Mouse (Mus musculus) ovary, postnatal 14 days (tissue): ENCODE data around the gene Asb6.
A peak's percentile ranks its signal among the peaks of the same experiment; 100 is the strongest.

Experiments
- DNase-seq: peaks from one replicate; pipeline ENCODE4 v3.0.0; 2022; ENCODE audit warnings: low spot score

Gene Asb6

GRCm38 (mm10) chr2:30834373-30835022, 4.4 kb upstream of the Asb6 start, which contains the start of gene Prrx2:
Gene Prrx2, plus strand, starts transcription at chr2:30834972.
- no peak for DNase-seq

GRCm38 (mm10) chr2:30833644-30834043, 3.5 kb upstream of the Asb6 start:
- DNase-seq, result no peak

GRCm38 (mm10) chr2:30829315-30829714, 818 bp downstream of the Asb6 start:
- DNase-seq, result no peak

- peak; percentile 98 for DNase-seq
Observed at GRCm38 (mm10) chr2:30827749-30828475, 2.2 kb downstream of the Asb6 start.

- DNase-seq, result no peak
Observed at GRCm38 (mm10) chr2:30826825-30827748, 3.0 kb downstream of the Asb6 start.

DNA sequence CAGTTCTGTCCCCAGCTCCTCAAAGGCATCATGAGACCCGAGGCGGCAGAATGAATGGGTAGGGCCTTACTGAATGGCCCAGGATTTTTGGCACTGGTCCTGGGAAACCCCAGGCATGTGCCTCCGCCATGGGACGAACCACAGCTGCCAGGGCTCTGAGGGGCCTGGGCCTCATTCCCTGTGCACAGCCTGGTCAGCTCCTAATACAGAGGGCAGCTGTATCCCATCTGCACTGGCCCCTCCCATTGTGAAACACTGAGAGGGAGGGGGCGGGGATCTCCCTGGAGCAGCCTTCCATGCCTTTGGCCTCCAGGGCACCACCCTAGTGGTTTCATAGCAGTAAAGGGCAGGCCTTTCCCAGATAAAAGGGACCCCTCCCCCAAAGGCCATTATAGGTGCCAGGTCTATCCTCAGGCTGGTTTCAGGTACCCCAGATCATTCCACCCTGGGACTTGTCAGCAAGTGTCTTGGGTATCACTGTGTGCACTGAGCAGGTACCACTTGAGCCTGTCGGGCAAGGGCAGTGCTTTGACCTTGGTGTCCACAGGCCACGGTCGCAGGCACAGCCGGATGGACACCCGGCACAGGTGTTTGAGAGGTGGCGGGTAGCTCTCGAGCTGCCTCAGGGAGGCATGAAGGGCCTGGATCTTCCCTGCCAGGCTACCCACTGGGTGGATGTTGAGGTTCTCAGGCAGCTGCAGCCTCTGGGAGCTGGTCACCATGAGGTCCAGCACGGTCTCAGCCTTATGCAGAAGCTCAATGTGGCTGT, 6.6 kb downstream of the Asb6 start:
- DNase-seq, result no peak

- DNase-seq, result no peak
Observed at GRCm38 (mm10) chr2:30822460-30822859, 7.7 kb downstream of the Asb6 start.

DNA sequence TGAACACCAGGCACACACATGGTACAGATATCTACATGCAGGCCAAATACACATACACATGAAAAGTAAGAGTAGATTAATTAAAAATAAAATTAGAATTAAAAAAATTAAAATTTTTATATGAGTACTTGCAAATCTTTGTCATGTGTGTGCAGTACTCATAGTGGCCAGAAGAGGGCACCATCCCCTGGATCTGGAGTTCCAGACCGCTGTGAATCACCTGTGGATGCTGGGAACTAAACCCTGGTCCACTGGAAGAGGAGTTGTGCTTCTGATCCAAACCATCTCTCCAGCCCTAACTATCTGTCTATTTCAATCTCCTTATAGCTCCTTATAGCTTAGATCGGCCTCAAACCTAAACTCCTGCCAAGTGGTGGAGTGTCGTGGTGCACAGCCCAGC, 9.1 kb downstream of the Asb6 start:
- no peak for DNase-seq

DNA sequence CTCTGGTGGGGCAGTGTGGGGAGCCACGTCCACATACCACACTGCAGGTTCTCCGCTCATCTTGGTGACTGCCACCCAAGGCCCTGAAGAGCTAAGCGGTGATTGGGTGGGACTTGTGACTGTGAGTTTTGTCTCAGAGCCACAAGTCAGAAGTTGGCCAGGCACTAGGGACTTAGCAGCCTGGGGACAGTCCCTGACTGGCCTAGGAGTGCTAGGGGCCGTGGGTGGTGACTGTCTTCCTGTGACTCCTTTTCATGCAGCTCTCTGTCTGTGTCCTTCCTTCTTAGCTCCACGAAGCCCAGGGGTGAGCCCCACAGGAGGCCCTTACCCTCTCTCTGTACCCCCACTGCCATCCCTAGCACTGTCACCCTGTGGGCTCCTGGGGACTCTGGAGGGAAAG, 10.3 kb downstream of the Asb6 start:
- no peak for DNase-seq

- DNase-seq, result no peak
Observed at GRCm38 (mm10) chr2:30816383-30816782, 13.8 kb downstream of the Asb6 start.

DNA sequence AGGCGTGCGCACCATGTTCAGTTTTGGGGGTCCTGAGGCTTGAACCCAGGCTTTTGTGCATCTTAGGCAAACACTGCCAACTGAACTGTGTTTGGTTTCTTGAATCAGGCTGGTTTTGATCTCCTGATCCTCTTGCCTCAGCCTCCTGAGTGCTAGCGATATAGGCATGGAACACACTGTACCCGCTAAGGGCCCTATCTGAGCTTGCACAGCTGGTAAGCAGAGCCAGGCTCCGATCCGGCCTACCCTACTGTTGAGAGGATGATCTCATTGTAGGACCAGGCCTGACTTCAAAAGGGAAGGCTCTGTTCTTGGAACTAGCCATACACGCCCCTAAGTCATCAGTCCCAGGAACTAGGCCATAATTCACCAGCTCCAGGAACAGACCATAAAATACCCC, 19.6 kb downstream of the Asb6 start:
- DNase-seq, result no peak

- DNase-seq, result no peak
Observed at GRCm38 (mm10) chr2:30809503-30809902, 20.6 kb downstream of the Asb6 start.

GRCm38 (mm10) chr2:30808296-30808655, 21.9 kb downstream of the Asb6 start:
- no peak for DNase-seq

DNA sequence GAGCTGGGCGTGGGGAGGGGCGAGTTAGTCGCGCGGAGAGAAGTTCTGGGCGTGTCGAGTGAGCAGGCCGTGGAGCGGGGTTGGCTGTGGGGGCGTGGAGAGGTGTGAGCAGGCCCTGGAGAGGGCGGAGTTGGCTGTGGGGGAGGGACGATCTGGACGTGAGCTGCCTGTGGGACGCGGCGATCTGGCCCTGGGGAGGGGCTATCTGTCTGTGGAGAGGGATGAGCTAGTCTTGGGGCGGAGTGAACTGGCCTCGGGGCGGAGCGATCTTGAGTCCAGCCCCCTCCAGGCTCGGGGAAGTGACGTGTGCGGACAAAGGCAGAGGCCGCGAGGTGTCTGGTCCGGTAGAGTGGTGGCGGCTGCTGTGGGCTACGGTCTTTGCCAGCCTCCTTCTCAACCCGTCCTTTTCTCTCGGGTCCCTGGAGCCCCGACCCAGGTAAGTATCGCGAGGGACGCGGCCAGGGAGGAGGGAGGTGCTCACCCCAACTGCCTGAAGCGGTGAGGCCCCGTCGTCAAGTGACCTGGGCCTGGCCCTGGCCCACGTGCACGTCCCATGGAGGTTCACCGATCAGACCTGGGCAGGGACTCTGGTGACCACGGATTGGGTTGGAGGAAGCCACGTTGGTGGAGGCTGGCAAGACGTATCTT, 22.4 kb downstream of the Asb6 start, which contains the start of gene Ntmt1:
TSS of gene Ntmt1 (plus strand) at position 179 of the 648 bp plus-strand sequence.
- DNase-seq, result peak; percentile 98

DNA sequence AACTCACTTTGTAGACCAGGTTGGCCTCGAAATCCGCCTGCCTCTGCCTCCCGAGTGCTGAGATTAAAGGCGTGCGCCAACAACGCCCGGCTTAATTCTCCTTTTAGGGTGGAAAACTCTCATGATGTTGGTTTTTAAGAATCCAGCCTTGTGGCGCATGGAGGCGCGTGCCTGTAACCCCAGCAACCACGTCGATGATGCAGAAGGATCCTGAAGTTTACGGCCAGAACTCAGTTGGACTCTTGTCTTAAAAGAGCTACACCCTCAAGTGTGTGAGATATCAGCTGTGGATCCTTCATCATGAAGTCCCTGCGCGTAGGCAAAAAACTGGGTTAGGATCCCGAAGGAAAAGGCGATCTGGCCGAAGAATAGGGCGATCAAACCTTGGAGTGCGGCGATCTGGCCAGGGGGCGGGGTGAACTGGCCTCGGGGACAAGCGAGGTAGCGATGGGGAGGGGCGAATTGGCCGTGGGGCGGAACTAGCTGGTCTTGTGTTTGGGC, 22.9 kb downstream of the Asb6 start:
- DNase-seq, result no peak

- no peak for DNase-seq
Observed at GRCm38 (mm10) chr2:30805983-30806382, 24.1 kb downstream of the Asb6 start.

GRCm38 (mm10) chr2:30803604-30804003, 26.5 kb downstream of the Asb6 start, which contains the start of gene 1700001O22Rik:
Gene 1700001O22Rik, minus strand, starts transcription at chr2:30803661.
- no peak for DNase-seq

DNA sequence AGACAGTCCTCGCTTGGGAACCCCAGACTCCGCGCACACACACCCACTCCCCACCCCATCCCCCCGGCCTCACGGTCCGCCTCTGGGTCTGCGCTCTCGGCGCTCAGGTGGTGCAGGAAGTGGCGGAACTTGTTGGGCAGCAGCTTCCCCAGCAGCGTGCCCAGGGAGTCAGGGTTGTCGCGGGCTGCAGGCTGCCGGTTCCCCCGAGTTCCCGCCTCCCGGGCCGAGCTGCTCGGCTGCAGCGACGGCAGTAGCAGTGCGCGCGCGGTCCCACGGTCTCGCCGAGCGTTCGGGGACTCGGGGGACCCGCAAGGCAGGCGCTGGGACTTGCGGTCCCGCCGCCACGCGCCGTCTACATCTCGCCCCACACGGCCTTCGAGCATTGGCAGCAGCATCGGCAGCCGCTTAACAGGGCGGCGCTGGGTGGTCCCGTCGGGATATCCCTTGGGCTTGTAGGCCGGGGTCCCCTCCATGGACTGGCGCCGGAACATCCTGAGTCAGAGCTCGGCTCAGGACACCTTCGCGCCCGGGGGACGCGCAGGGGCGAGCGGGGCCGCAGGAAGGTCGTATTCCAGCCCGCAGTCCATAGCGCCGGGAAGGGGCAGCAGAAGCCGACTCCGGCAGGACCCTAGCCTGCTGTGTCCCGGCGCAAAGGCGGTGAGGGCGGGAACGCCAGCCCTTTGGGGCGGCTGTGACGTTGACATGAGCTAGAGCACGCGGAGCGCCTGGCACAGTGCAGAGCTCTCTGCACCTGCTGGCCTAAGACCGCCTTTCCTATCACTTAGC, 28.9 kb downstream of the Asb6 start:
- no peak for DNase-seq

GRCm38 (mm10) chr2:30800671-30801066, 29.5 kb downstream of the Asb6 start:
- no peak for DNase-seq

DNA sequence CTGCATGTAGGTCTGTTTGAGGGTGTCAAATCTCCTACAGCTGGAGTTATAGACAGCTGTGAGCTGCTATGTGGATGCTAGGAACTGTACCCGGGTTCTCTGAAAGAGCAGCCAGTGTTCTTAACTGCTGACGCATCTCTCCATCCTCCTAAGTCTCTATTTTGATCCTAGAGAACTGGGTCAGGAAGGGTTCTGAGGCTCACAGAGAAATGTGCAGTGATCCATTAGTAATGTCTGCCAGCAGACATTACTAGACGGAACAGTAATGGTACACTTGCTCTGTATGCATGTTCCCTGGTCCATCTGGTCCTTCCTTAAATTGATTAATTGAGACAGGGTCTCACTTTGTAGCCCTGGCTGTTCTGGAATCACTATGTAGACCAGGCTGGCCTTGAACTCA, 30.7 kb downstream of the Asb6 start:
- DNase-seq, result no peak
